Mouse (Mus musculus): Measurements from ENCODE around the gene Cdk1.

DNA sequence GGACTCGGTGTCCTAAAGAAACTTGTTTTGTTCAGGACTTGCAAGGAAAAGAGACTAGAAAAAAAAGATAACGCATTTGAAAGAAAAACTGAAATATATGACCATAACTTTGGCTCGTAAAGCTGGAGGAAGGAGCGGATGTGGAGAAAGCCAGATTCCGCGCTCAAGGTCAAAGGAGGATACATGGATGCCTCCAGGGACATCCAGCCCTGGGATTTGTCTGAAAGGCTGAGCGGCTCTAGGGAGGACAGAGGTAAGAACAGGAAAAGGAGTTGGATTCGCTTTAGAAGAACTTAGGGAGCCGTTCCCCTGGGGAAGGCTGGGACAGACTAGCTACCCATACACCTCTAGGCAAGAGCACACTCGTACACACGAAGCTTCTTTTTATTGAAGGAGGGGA is 13.5 kb upstream of the Cdk1 start:
- no peak for TF ChIP-seq CTCF (IDR thresholded peaks at IDR 0.05; ENCODE audit: control insufficient read depth, insufficient read depth, low read length)
- TF ChIP-seq POLR2A (IDR thresholded peaks at IDR 0.05; ENCODE audit: borderline replicate concordance, control insufficient read depth, low read depth, low read length) = no peak
